Mouse (Mus musculus) midbrain, embryonic 14.5 days (tissue): ENCODE data around the gene Olfr694. TPM values are rescaled to one million over a fixed set of nuclear protein-coding genes. Genes with fewer than 3 reads are reported as not detected.
"Not testable (repeated sequence)": the region's sequence is repeated elsewhere in the genome, so short reads cannot be mapped to it uniquely, and the experiment has no call there.

Source experiments
- ATAC-seq: fragments of 200-750 bp; cut with Nextera tagmentation; 2 replicates; pipeline ENCODE4 v1.8.0; 2017; ENCODE audit warnings: moderate number of reproducible peaks, moderate library complexity; ENCODE audit not compliant: low FRiP score, low TSS enrichment
- DNase-seq: peaks from one replicate; pipeline ENCODE4 v3.0.0-alpha.2; 2015
- H3K27ac ChIP-seq: fragments of 300-500 bp; sonication (generic); replicated peaks from 2 replicates; pipeline ENCODE4 v1.5.1; 2014; ENCODE audit warnings: mild to moderate bottlenecking, low read depth, low read length, moderate library complexity
- H3K27me3 ChIP-seq: fragments of 300-500 bp; sonication (generic); 2 replicates; pipeline ENCODE4 v1.6.1; 2014; ENCODE audit warnings: low read length, control low read depth, mixed read lengths; ENCODE audit not compliant: control insufficient read depth, insufficient read depth
- H3K36me3 ChIP-seq: fragments of 300-500 bp; sonication (generic); 2 replicates; pipeline ENCODE4 v1.6.1; 2014; ENCODE audit warnings: low read length, control low read depth; ENCODE audit not compliant: control insufficient read depth, insufficient read depth
- H3K4me1 ChIP-seq: fragments of 300-500 bp; sonication (generic); 2 replicates; pipeline ENCODE4 v1.6.1; 2014; ENCODE audit warnings: mild to moderate bottlenecking, antibody characterized with exemption, low read length, control low read depth; ENCODE audit not compliant: control insufficient read depth, insufficient read depth
- H3K4me2 ChIP-seq: fragments of 300-500 bp; sonication (generic); 2 replicates; pipeline ENCODE4 v1.6.1; 2014; ENCODE audit warnings: mild to moderate bottlenecking, low read length, moderate library complexity
- H3K4me3 ChIP-seq: fragments of 300-500 bp; sonication (generic); replicated peaks from 2 replicates; pipeline ENCODE4 v1.5.1; 2014; ENCODE audit warnings: low read depth, low read length
- H3K9ac ChIP-seq: fragments of 300-500 bp; sonication (generic); replicated peaks from 2 replicates; pipeline ENCODE4 v1.6.1; 2014; ENCODE audit warnings: mild to moderate bottlenecking, low read length, moderate library complexity
- H3K9me3 ChIP-seq: fragments of 300-500 bp; sonication (generic); 2 replicates; pipeline ENCODE4 v1.6.1; 2016; ENCODE audit warnings: low read length, control low read depth, mixed read lengths; ENCODE audit not compliant: control insufficient read depth
- WGBS: fragments of 180-500 bp; shearing (Covaris S2); extraction: QIAGEN DNeasy Blood & Tissue Kit; methylation state at CpG from one replicate; pipeline ENCODE4 v1.1.7; 2014; 5-methylcytosine and 5-hydroxymethylcytosine counted together
- polyA plus RNA-seq: library from polyadenylated mRNA; unstranded; fragments of >200 nt; fragmentation: Nextera tagmentation; extraction: Ambion mirVana; gene quantifications from 2 replicates; pipeline ENCODE4 v1.2.1, GENCODE M21; 2014

Gene Olfr694
- polyA plus RNA-seq = not detected in 2 replicates

DNA sequence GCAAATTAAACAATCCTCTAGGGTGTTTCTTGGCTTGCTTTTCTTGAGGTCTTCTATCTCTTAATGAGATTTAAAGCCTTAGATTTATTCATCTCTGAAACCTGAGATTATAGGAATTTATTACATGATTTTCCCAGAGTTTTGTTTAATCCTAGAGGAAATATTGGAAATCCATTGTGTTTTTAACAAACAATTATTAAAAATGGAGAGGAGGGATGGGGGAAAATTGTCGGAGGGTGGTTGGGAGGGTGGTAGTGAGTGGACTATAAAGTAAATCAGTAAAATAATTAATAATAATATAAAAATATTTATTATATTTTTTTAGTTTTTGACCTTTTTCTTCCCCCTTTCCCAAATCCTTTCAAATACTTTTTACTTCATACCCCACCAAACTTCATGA is at the start of gene Olfr694:
Olfr694 (minus strand) TSS at position 101 of the 400 bp plus-strand sequence.
- ATAC-seq = no peak
- H3K9ac ChIP-seq = no peak within 1 kb of the TSS
- H3K9me3 ChIP-seq = no peaks in the 10 kb centered on the region
- no peak within 1 kb of the TSS for H3K4me3 ChIP-seq
- H3K36me3 ChIP-seq = no peaks in the 10 kb centered on the region
- 90% methylated on average over 1 of the region's 1 CpGs for WGBS
- no peak for DNase-seq
- H3K27ac ChIP-seq = no peak within 1 kb of the TSS
- H3K4me2 ChIP-seq = no peak within 1 kb of the TSS
- H3K4me1 ChIP-seq = no peaks in the 10 kb centered on the region
- no peaks in the 10 kb centered on the region for H3K27me3 ChIP-seq

- DNase-seq = no peak
- no peaks in the 10 kb centered on the region for H3K4me1 ChIP-seq
- no peak overlapping the region for H3K4me3 ChIP-seq
- H3K27ac ChIP-seq = no peak overlapping the region
- no peak overlapping the region for H3K9ac ChIP-seq
- no peaks in the 10 kb centered on the region for H3K36me3 ChIP-seq
- no peak for ATAC-seq
- H3K27me3 ChIP-seq = no peaks in the 10 kb centered on the region
- H3K4me2 ChIP-seq = no peak overlapping the region
- no peaks in the 10 kb centered on the region for H3K9me3 ChIP-seq
These were observed 45.4 kb upstream of the Olfr694 start for GRCm38 (mm10) chr7:106737028-106737427.

- WGBS = 83% methylated on average over 2 of the region's 2 CpGs
- DNase-seq (no peak), ATAC-seq (no peak)
- Histone ChIP-seq H3K36me3 (no peaks in the 10 kb centered on the region), H3K9ac (no peak overlapping the region), H3K27ac (no peak overlapping the region), H3K4me1 (no peaks in the 10 kb centered on the region), H3K4me2 (no peak overlapping the region), H3K4me3 (no peak overlapping the region), H3K9me3 (no peaks in the 10 kb centered on the region), H3K27me3 (no peaks in the 10 kb centered on the region)
These were observed 42.1 kb upstream of the Olfr694 start for GRCm38 (mm10) chr7:106733717-106734116.

GRCm38 (mm10) chr7:106725654-106726053 is 34.0 kb upstream of the Olfr694 start:
- not testable (repeated sequence) for H3K36me3 ChIP-seq, H3K9me3 ChIP-seq, DNase-seq, ATAC-seq, H3K9ac ChIP-seq, H3K4me2 ChIP-seq, H3K27me3 ChIP-seq, H3K4me1 ChIP-seq, H3K27ac ChIP-seq, H3K4me3 ChIP-seq
- 93% methylated on average over 2 of the region's 2 CpGs for WGBS

DNA sequence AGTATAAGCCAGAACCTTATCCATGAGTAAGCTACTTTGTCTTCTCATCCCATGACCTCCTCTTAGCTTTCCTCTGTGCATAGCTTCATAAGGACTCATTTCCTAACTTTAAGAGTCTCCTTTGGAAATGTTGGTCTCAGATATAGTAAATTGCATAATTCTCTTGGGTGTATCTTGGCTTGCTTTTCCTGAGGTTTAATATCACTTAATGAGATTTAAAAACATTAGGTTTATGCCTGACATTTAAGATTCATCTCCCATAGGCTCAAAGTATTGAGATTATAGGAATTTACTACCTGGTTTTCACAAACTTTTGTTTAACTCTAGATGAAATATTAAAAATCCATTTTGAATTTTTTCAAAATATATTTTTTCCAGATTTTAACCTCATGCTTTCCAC is 24.7 kb upstream of the Olfr694 start, which contains the start of gene Olfr695:
Olfr695 (minus strand) TSS at position 101 of the 400 bp plus-strand sequence.
- DNase-seq = no peak
- H3K4me2 ChIP-seq = no peak within 1 kb of the TSS
- no peaks in the 10 kb centered on the region for H3K9me3 ChIP-seq
- H3K9ac ChIP-seq = no peak within 1 kb of the TSS
- no peak for ATAC-seq
- no peak within 1 kb of the TSS for H3K27ac ChIP-seq
- no peaks in the 10 kb centered on the region for H3K4me1 ChIP-seq
- H3K4me3 ChIP-seq = no peak within 1 kb of the TSS
- H3K27me3 ChIP-seq = no peaks in the 10 kb centered on the region
- H3K36me3 ChIP-seq = no peaks in the 10 kb centered on the region

DNA sequence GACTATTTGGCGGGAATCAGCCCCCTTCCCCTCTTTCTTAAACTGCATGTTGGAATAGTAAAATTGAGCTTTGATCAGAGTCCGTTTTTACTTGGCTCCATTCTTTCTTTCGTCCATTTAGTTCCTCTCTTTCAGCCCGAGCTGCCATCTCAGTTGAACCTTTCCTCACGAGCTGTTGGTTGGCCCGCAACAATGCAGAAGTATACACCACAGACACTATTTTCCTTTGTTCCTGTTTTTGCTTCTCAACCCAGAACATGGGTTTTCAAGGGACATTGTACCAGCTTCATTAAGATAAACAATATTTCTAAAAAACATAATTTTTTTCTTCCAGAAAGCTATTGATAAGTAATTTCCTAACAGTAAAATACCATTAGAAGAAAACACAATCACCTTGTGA is 19.8 kb upstream of the Olfr694 start:
- Histone ChIP-seq H3K36me3 (no peaks in the 10 kb centered on the region), H3K27ac (no peak overlapping the region), H3K9ac (no peak overlapping the region), H3K4me3 (no peak overlapping the region), H3K4me1 (no peaks in the 10 kb centered on the region), H3K4me2 (no peak overlapping the region), H3K9me3 (no peaks in the 10 kb centered on the region), H3K27me3 (no peaks in the 10 kb centered on the region)
- ATAC-seq = no peak
- DNase-seq = no peak
- WGBS = 89% methylated on average over 6 of the region's 6 CpGs

- DNase-seq, H3K9me3 ChIP-seq, H3K27me3 ChIP-seq, H3K9ac ChIP-seq, H3K4me2 ChIP-seq, ATAC-seq, H3K4me3 ChIP-seq, H3K27ac ChIP-seq, H3K4me1 ChIP-seq, H3K36me3 ChIP-seq: not testable (repeated sequence)
- WGBS = 79% methylated on average over 10 of the region's 10 CpGs
These were observed 16.1 kb upstream of the Olfr694 start for GRCm38 (mm10) chr7:106707705-106708104.

- no peak overlapping the region for H3K27ac ChIP-seq
- no peak for DNase-seq
- H3K4me1 ChIP-seq = no peaks in the 10 kb centered on the region
- no peak for ATAC-seq
- H3K4me2 ChIP-seq = no peak overlapping the region
- no peak overlapping the region for H3K4me3 ChIP-seq
- no peak overlapping the region for H3K9ac ChIP-seq
- H3K36me3 ChIP-seq = no peaks in the 10 kb centered on the region
- no peaks in the 10 kb centered on the region for H3K9me3 ChIP-seq
- no peaks in the 10 kb centered on the region for H3K27me3 ChIP-seq
- 69% methylated on average over 1 of the region's 1 CpGs for WGBS
These were observed 5.3 kb upstream of the Olfr694 start for GRCm38 (mm10) chr7:106696891-106697290.

DNA sequence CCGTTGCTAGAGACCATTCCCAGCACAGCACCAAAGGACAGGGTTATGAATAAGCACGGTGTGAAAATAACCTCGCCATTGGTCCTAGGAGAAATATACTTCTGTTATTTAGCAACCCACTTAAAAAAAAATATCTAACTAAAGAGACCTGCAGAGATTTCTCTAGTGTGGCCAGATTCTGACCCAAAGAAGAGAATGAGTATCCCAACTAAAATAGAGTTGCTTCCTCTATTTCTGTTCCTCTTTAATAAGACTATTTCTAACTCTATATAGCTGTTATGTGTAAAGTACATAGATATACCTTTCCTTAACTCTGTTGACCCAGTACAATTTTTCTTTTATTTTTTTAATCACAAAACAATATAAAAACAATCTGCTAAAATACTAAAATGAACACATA is 1.4 kb upstream of the Olfr694 start:
- H3K27me3 ChIP-seq = no peaks in the 10 kb centered on the region
- no peak overlapping the region for H3K27ac ChIP-seq
- H3K9ac ChIP-seq = no peak overlapping the region
- no peaks in the 10 kb centered on the region for H3K36me3 ChIP-seq
- H3K4me1 ChIP-seq = no peaks in the 10 kb centered on the region
- ATAC-seq = no peak
- H3K4me3 ChIP-seq = no peak overlapping the region
- WGBS = 89% methylated on average over 3 of the region's 3 CpGs
- DNase-seq = no peak
- H3K9me3 ChIP-seq = no peaks in the 10 kb centered on the region
- H3K4me2 ChIP-seq = no peak overlapping the region
